In genomic region chr8:71984601-71985000, GRCm38 (mm10) we compare ENCODE assay signal across 14 mouse cellular contexts. TPM values are rescaled to one million over a fixed set of nuclear protein-coding genes. Genes with fewer than 3 reads are reported as not detected.
DNase-seq lines count a peak whose midpoint lies in the region; ATAC-seq lines count a peak whose summit lies in the region.
"Had no signal": no experiment of that assay in that cellular context is flagged by ENCODE, and none has a peak within 500 bp of the region (broad histone marks: within the 10 kb centered on the region; RNA-seq: fewer than 3 reads in every experiment).

No protein-coding gene starts in this region.

- no peak overlapping the region for H3K27ac ChIP-seq in hindbrain, embryonic 14.5 days
- no peak overlapping the region for H3K27ac ChIP-seq in hindbrain, embryonic 12.5 days
- no peak overlapping the region for H3K27ac ChIP-seq in midbrain, embryonic 14.5 days (replicated peaks; ENCODE audit: low read depth, low read length)
- no peak overlapping the region for H3K27ac ChIP-seq in midbrain, embryonic 10.5 days (replicated peaks)
- H3K27ac ChIP-seq: forebrain, embryonic 15.5 days; liver, embryonic 15.5 days had no signal

- no peak overlapping the region for H3K4me3 ChIP-seq in hindbrain, embryonic 14.5 days (replicated peaks; ENCODE audit: low read length)
- no peak overlapping the region for H3K4me3 ChIP-seq in hindbrain, embryonic 12.5 days
- H3K4me3 ChIP-seq in midbrain, embryonic 14.5 days (replicated peaks; ENCODE audit: low read depth, low read length): no peak overlapping the region
- H3K4me3 ChIP-seq in midbrain, embryonic 10.5 days: no peak overlapping the region
- H3K4me3 ChIP-seq: forebrain, embryonic 15.5 days; liver, embryonic 15.5 days had no signal

- H3K4me2 ChIP-seq in hindbrain, embryonic 14.5 days (replicated peaks): no peak overlapping the region
- H3K4me2 ChIP-seq in hindbrain, embryonic 12.5 days (replicated peaks): no peak overlapping the region
- no peak overlapping the region for H3K4me2 ChIP-seq in midbrain, embryonic 14.5 days (ENCODE audit: low read length)
- H3K4me2 ChIP-seq: forebrain, embryonic 15.5 days; liver, embryonic 15.5 days had no signal

- no peaks in the 10 kb centered on the region for H3K36me3 ChIP-seq in hindbrain, embryonic 14.5 days (replicated peaks; ENCODE audit: control insufficient read depth, insufficient read depth)
- H3K36me3 ChIP-seq in hindbrain, embryonic 12.5 days: no peaks in the 10 kb centered on the region
- no peaks in the 10 kb centered on the region for H3K36me3 ChIP-seq in midbrain, embryonic 14.5 days (ENCODE audit: control insufficient read depth, insufficient read depth, low read length)
- no peaks in the 10 kb centered on the region for H3K36me3 ChIP-seq in midbrain, embryonic 10.5 days
- H3K36me3 ChIP-seq: forebrain, embryonic 15.5 days; G1E; liver, embryonic 15.5 days had no signal

- no peaks in the 10 kb centered on the region for H3K9me3 ChIP-seq in hindbrain, embryonic 14.5 days (ENCODE audit: control insufficient read depth, low read length)
- H3K9me3 ChIP-seq in hindbrain, embryonic 12.5 days (replicated peaks): no peaks in the 10 kb centered on the region
- H3K9me3 ChIP-seq in midbrain, embryonic 14.5 days (ENCODE audit: control insufficient read depth, low read length): no peaks in the 10 kb centered on the region
- no peaks in the 10 kb centered on the region for H3K9me3 ChIP-seq in midbrain, embryonic 10.5 days (replicated peaks)
- H3K9me3 ChIP-seq: forebrain, embryonic 15.5 days; G1E; liver, embryonic 15.5 days had no signal

- peak; percentile 32 for DNase-seq in hindbrain, embryonic 14.5 days (ENCODE audit: low spot score)
- DNase-seq in midbrain, embryonic 14.5 days: peak; percentile 51
- DNase-seq in midbrain, embryonic 10.5 days (ENCODE audit: low spot score): no peak
- DNase-seq in adipocyte (ENCODE audit: low spot score): peak; percentile 50
- DNase-seq in gastrocnemius, postnatal 10 days: no peak
- DNase-seq: heart, adult 18-20 months; kidney, adult 18-20 months; spleen, adult 18-20 months had no signal

- H3K27me3 ChIP-seq in hindbrain, embryonic 14.5 days (ENCODE audit: control insufficient read depth, insufficient read depth, low read length): no peaks in the 10 kb centered on the region
- H3K27me3 ChIP-seq in hindbrain, embryonic 12.5 days: no peaks in the 10 kb centered on the region
- H3K27me3 ChIP-seq in midbrain, embryonic 14.5 days (ENCODE audit: control insufficient read depth, insufficient read depth, low read length): no peaks in the 10 kb centered on the region
- H3K27me3 ChIP-seq in midbrain, embryonic 10.5 days (ENCODE audit: low read depth, poor library complexity, severe bottlenecking): 0 out of 2 replicates have a peak, but pooled peaks cover 4% of the 10 kb centered on the region
- H3K27me3 ChIP-seq: forebrain, embryonic 15.5 days; liver, embryonic 15.5 days had no signal

- no peaks in the 10 kb centered on the region for H3K4me1 ChIP-seq in hindbrain, embryonic 14.5 days (replicated peaks; ENCODE audit: control insufficient read depth, insufficient read depth, low read length)
- H3K4me1 ChIP-seq in hindbrain, embryonic 12.5 days: peaks cover 3% of the 10 kb centered on the region; the same call in 1 of the 2 replicates
- H3K4me1 ChIP-seq in midbrain, embryonic 14.5 days (ENCODE audit: control insufficient read depth, insufficient read depth, low read length): no peaks in the 10 kb centered on the region
- H3K4me1 ChIP-seq in midbrain, embryonic 10.5 days: peaks cover 8% of the 10 kb centered on the region

- no peak overlapping the region for H3K9ac ChIP-seq in hindbrain, embryonic 14.5 days
- H3K9ac ChIP-seq in hindbrain, embryonic 12.5 days: no peak overlapping the region
- no peak overlapping the region for H3K9ac ChIP-seq in midbrain, embryonic 14.5 days (replicated peaks; ENCODE audit: low read length)
- H3K9ac ChIP-seq: forebrain, embryonic 15.5 days; liver, embryonic 15.5 days had no signal

- WGBS in hindbrain, embryonic 14.5 days: 62% methylated on average over 4 of the region's 4 CpGs
- WGBS in hindbrain, embryonic 12.5 days: 60% methylated on average over 4 of the region's 4 CpGs
- whole genome bisulfite sequencing in midbrain, embryonic 14.5 days: 61% methylated on average over 4 of the region's 4 CpGs
- WGBS in midbrain, embryonic 10.5 days: 68% methylated on average over 4 of the region's 4 CpGs

- ATAC-seq in hindbrain, embryonic 14.5 days (ENCODE audit: low FRiP score): no peak
- no peak for ATAC-seq in hindbrain, embryonic 12.5 days (ENCODE audit: low FRiP score)
- ATAC-seq in midbrain, embryonic 14.5 days (ENCODE audit: low FRiP score, low TSS enrichment): no peak
- ATAC-seq in erythroblast, adult 5-6 weeks (replicated peaks; ENCODE audit: low FRiP score, poor library complexity, severe bottlenecking): no peak
- ATAC-seq: forebrain, embryonic 15.5 days had no signal

RNA-seq across cellular contexts. Expression of gene Cyp4f18, which starts 24.8 kb away (rescaled TPM):
- polyA plus RNA-seq in hindbrain, embryonic 14.5 days (2014; fragmentation: Nextera tagmentation; extraction: Ambion mirVana): 0.20 and 0.53 TPM in 2 replicates
- polyA plus RNA-seq in hindbrain, embryonic 12.5 days (2016; fragmentation: Nextera tagmentation; extraction: Ambion mirVana): 0.27 and 0.94 TPM in 2 replicates
- polyA plus RNA-seq in midbrain, embryonic 14.5 days (2014; fragmentation: Nextera tagmentation; extraction: Ambion mirVana): 0.55 and 0.97 TPM in 2 replicates
- 0.32 and 0.36 TPM in 2 replicates for polyA plus RNA-seq in midbrain, embryonic 10.5 days (2016; fragmentation: Nextera tagmentation; extraction: Ambion mirVana)
- 15.3 and 25.2 TPM in 2 replicates for total RNA-seq in erythroblast, adult 5-6 weeks (2015; ENCODE audit: low replicate concordance)
- total RNA-seq in erythroblast, adult 5-6 weeks (2017; ENCODE audit: low replicate concordance): 7.7 and 10.3 TPM in 2 replicates
- total RNA-seq in gastrocnemius, postnatal 10 days (2021): under 1 TPM; 0.19 to 0.75 TPM
- total RNA-seq: G1E; left cerebral cortex, postnatal 10 days had no signal

RNA-seq across cellular contexts. Expression of gene Zfp961, which starts 33.8 kb away (rescaled TPM):
- 18.8 and 25.4 TPM in 2 replicates for polyA plus RNA-seq in hindbrain, embryonic 14.5 days (2014; fragmentation: Nextera tagmentation; extraction: Ambion mirVana)
- 17.5 and 17.8 TPM in 2 replicates for polyA plus RNA-seq in hindbrain, embryonic 12.5 days (2016; fragmentation: Nextera tagmentation; extraction: Ambion mirVana)
- 16.8 and 23.3 TPM in 2 replicates for polyA plus RNA-seq in midbrain, embryonic 14.5 days (2014; fragmentation: Nextera tagmentation; extraction: Ambion mirVana)
- polyA plus RNA-seq in midbrain, embryonic 10.5 days (2016; fragmentation: Nextera tagmentation; extraction: Ambion mirVana): 24.4 and 26.6 TPM in 2 replicates
- 11.7 and 15.8 TPM in 2 replicates for total RNA-seq in erythroblast, adult 5-6 weeks (2015; ENCODE audit: low replicate concordance)
- total RNA-seq in erythroblast, adult 5-6 weeks (2017; ENCODE audit: low replicate concordance): 8.6 and 9.1 TPM in 2 replicates
- total RNA-seq in gastrocnemius, postnatal 10 days (2021): 1 to 10 TPM; 3.5 to 5.9 TPM

RNA-seq across cellular contexts. Expression of gene Olfr372, which starts 56.4 kb away (rescaled TPM):
- polyA plus RNA-seq in hindbrain, embryonic 14.5 days (2014; fragmentation: Nextera tagmentation; extraction: Ambion mirVana): not detected in 2 replicates
- not detected in 2 replicates for polyA plus RNA-seq in hindbrain, embryonic 12.5 days (2016; fragmentation: Nextera tagmentation; extraction: Ambion mirVana)
- not detected in 2 replicates for polyA plus RNA-seq in midbrain, embryonic 14.5 days (2014; fragmentation: Nextera tagmentation; extraction: Ambion mirVana)
- not detected in 2 replicates for polyA plus RNA-seq in midbrain, embryonic 10.5 days (2016; fragmentation: Nextera tagmentation; extraction: Ambion mirVana)
- total RNA-seq in erythroblast, adult 5-6 weeks (2015; ENCODE audit: low replicate concordance): not detected in 2 replicates
- not detected in 2 replicates for total RNA-seq in erythroblast, adult 5-6 weeks (2017; ENCODE audit: low replicate concordance)
- not detected for total RNA-seq in gastrocnemius, postnatal 10 days (2021)
- total RNA-seq: heart, adult 18-20 months; left cerebral cortex, postnatal 10 days had no signal
- polyA plus RNA-seq: forebrain, embryonic 15.5 days; G1E; liver, embryonic 15.5 days had no signal

Comparison
In these comparisons a context has a peak if more than half of its experiments do, and no peak if none do; other contexts are left out.
1. DNase-seq: peak in hindbrain, embryonic 14.5 days (single experiment), midbrain, embryonic 14.5 days (single experiment) and adipocyte (single experiment); none in midbrain, embryonic 10.5 days (single experiment) and gastrocnemius, postnatal 10 days (single experiment).